Mouse (Mus musculus) right cerebral cortex, postnatal 14 days (tissue): Measurements from ENCODE around the gene Ovol2.
"Not testable (repeated sequence)": the region's sequence is repeated elsewhere in the genome, so short reads cannot be mapped to it uniquely, and the experiment has no call there.

Experiments
- DNase-seq: peaks from one replicate; pipeline ENCODE4 v3.0.0; 2022

Gene Ovol2

DNA sequence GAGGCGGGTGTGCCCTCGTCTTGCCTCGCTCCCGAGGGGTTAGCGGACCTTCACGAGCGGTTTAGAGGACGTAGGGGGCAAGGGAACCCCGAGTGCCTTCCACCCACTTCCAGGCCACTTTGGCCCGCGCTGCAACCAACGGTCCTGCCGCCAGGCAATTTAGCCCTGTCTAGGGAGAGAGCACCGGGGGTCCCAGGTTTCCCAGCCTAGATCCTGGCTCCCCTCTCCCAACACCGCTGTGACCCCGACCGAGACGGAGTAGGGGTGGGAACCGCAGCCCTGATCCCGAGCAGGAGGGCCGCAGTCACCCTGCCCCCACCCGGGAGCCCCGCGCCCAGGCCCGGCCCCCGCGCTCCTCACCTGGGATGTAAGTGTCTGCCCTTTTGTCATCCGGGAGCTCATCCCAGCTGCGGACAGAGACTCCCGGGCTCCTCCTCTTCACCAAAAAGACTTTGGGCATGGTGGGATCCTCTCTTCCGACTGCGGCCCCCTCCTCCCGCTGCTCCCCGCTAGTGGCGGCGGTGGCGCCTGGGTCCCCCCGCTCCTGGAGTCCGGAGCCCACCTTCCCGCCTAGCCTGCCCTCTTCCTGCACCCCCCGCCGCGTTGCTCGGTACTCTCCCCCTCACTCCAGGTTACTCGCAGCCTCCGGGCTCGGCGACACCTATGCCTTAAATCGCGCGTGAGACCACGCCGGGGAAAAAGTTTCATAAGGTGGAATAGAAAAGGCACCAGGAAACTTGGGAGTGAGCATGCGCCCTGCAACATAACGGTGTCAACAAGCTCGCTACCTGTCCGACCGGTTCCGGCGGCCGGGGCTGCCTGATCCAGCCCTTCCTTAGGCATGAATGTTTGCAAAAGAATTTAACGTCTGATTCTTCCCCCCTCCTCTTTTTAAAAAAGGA, at the start of gene Ovol2:
TSS of gene Ovol2 (minus strand) at position 746 of the 902 bp plus-strand sequence.
- DNase-seq, result peak; percentile 7

DNA sequence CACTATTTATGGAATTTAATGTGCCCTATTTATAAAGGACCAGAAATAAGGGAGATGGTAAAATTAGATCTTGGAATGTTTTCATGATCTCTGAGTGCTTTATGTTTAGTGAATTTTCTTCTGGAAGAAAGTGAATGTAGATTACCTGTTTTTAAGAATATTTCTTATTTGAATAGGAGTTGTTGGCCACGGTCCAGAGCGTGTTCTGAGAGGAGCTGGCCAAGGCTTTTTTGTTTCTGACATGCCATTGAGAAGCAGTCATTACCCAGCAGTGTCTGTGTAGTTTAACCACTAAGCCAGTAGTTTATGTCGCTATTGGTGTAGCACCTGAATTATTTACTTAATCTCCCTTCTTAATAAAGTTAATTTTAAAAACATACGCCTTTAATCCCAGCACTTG, 49.8 kb upstream of the Ovol2 start:
- no peak for DNase-seq

DNA sequence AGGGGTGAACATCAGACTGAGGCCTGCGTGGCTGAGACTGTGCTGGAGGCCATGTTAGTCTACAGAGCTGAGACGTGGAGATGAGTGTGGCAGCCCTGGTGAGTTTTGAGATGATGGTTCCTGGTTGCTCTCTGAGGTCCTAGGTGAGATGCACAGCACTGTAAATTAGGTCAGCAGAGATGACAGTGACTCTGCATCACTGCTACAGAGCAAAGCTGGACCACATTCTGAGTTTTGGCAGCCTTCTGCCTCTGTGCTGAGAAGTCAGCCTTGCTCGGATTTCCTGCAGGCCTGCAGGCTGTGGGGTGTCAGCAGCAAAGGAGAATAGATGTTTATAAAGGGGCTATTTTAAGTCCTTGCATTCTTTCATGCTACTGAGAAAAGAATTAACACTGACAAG, 49.3 kb upstream of the Ovol2 start:
- DNase-seq, result no peak

DNA sequence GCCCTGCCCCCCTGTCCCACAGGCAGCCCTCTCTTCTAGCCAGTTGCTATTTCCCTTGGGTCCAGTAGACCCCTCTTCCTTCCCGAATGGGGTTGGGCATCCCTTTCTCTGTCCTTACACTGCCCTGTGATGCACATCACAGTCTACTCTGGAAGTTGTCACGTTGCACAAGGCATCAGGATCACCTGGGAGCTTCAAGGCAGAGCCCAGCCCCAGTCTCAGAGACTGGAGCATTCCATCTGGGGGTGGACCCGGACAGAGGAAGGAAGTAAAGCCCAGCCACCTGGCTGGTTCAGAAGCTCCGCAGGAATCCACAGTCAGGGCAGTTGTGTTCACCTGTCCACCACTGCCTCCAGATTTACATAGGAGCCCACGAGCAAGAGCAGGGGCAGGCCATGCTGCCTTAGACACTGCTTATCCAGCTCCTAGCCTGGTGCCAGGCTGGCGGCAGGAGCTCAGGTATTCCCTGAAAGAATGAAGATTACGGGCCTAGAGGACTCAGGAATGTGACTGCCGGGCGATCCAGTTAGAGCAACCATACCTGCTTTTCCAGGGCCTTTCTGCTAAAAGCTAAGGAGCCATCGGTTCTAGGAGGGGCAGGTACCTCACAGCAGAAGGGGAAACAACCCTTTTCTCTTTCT, 43.2 kb upstream of the Ovol2 start:
- DNase-seq, result no peak

DNA sequence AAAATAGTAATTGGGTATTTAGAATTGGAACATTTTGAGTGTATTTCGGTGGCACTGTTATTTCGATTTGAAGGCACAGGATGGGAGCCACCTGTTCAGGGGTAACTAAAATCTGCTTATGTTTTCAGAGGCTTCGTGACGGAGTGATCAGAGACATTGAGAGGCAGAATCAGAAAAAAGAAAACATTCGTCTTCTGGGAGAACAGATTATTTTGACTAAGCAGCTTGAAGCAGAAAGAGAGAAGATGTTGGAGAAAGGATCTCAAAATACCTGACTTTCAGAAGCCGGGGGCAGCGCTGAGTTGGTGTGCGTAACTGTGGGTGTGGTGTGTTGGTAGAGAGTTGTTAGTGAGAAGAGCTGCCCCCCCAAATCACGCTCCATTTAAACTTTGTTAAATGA, 41.1 kb upstream of the Ovol2 start:
- DNase-seq, result no peak

DNA sequence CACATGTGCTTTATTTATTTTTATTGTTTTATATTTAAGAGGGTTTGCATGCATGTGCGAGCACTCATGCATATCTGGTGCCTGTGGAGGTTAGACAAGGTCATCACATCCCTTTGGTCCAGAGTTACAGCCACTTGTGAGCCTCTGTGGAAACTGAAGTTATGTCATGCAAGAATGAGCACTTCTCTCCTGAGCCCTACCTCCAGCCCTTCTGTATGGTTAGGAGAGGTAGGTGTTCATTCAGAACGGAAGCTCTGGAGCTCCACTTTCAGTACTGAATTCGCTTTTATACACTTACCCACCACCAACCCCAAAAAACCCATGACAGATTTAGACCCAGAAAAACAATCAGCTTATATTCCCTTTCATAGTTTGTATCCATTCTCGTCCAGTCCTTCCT, 39.6 kb upstream of the Ovol2 start:
- no peak for DNase-seq

DNA sequence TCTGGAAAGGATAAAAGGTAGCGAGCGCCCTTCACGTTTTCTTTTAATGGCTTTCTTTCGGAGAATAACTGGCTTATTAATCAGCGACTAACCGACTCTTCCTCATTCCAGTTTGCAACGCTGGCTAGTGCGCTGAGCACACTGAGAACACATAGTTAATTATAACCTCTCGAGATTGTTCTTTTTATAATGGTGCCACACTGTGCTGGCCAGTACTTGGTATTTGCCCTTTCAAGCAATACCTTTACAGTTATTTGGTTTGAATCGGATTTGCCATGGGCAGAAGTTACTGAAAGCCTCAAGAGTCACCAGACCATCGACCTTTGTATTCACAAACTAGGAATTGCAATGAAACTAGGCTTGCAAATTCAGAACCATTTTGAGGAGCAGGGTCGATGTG, 37.6 kb upstream of the Ovol2 start:
- no peak for DNase-seq

DNA sequence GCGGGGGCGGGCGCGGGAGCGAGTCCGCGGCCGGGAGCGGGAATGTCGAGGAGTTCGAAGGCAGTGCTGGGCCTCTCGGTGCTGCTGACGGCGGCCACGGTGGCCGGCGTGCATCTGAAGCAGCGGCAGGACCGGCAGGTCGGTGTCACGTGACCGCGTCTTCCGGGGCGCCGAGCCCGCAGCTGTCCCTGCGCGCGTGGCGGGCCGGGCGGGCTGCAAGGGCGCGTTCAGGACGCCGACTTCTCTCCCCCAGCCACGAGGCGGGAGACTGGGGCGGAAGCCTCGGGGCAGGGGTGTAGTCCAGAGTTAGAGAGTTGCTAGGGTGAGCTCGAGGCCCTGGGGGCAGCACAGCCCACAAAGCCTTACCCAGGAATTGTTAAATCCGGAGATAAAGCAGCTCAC, 37.1 kb upstream of the Ovol2 start:
- DNase-seq, result no peak

DNA sequence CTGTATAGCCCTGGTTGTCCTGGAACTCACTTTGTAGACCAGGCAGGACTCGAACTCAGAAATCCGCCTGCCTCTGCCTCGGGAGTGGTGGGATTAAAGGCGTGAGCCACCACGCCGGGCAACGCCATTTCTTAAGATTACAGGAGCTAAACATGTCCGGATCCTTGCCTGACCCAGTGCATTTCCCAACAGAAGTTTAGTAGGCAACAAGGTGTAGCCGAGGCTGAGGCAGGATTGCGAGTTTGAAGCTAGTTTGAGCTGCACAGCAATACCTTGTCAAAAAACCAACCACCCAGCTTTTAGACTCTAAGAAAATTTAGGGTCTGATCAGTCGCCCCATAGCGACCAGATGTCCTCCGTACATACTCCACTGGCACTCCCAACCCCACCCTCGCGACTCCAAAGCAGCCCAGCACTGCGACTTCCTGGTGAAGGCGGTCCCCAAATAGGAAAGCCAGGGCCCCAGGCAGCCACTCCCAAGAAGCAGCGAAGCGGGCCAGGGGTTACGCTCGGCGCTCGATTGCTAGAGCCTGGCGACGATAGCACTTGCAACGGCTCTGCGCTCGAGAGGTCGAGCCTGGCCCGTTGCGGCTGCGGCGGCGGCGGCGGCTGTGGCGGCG, 36.6 kb upstream of the Ovol2 start, which contains the start of the genes Kat14 and Pet117:
TSS of gene Kat14 (plus strand) at position 584 of the 620 bp plus-strand sequence.
TSS of gene Pet117 (plus strand) at position 597 of the 620 bp plus-strand sequence.
- DNase-seq, result peak; percentile 95

DNA sequence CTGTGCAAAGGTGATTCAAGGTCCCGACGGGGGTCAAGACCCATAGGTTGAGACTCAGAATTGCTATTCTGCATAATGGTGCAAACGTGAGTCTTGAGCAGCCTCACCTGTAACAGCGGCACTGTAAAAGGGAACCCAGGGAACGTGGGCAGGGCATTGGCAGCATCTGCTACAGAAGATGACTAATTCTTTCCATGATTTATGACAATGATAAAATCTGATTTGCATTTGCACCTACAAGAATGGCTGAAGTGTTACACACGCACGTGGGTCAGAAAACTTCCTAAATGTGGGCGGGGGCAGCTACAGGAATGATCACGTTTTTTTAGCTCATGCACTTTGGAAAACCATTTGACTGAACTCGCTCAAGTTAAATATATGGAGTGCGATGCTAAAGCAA, 20.9 kb upstream of the Ovol2 start:
- no peak for DNase-seq

DNA sequence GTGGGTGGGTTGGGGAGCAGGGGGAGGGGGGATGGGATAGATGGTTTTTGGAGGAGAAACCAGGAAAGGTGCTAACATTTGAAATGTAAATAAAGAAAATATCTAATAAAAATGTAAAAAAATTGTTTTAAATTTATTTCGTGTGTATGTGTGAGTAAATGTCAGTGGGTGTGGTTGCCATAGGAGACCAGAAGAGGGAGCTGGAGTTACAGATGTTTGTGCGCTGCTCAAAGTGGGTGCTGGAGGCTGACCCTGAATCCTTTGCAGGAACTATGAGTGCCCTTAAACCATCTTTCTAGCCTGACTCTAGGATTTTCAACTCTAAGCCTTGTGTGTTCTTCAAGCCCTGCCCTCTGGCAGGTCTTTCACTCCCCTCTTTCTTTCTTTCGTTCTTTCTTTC, 16.6 kb upstream of the Ovol2 start:
- DNase-seq, result no peak

DNA sequence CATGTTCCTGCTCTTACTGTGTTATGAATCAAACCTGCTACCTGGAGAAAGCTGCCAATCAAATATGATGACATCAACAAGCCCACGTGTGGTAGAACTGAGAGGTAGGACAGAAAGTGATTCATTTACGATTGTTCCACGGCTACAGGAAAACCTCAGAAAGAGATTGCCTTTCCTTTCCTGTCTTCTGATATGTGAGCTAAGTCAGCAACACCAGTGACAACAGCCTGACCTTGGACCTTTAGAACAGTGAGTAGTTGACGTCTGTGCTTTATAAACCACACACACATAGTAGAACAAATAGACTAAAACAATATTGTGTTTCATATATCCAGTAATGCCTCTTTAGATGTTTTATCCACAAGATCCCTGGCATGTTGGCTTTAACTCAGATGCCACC, 11.2 kb upstream of the Ovol2 start:
- no peak for DNase-seq

DNA sequence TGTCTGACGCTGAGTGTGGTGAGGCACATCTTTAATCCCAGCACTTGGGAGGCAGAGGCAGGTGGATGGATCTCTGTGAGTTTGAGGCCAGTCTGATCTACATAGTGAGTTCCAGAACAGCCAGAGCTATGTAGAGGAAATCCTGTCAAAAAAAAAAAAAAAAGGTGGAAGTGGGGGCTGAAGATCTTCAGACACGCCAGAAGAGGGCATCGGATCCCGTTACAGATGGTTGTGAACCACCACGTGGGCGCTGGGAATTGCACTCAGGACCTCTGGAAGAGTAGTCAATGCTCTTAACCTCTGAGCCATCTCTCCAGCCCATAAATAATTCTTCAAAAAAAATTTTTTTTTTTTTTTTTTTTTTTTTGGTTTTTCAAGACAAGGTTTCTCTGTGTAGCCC, 6.2 kb upstream of the Ovol2 start:
- DNase-seq, result not testable (repeated sequence)

DNA sequence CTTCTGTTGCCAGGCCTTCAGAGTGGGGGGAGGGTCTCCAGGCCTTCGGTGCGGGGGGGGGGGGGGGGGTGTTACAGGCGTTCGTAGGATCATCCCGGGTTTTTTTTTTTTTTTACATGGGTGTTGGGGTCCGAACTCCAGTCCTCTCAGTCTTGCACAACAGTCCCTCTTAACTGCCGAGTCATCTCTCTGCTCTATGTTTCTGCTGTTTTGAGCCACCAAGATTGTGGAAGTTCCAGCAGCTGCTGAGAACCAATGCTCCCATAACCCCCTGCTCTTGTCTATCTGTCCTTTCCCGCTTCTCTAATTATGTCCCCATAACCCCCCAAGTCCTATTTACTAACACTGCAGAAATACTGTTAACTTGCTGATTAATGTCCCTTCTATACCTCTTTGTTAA, 5.8 kb upstream of the Ovol2 start:
- DNase-seq, result no peak

DNA sequence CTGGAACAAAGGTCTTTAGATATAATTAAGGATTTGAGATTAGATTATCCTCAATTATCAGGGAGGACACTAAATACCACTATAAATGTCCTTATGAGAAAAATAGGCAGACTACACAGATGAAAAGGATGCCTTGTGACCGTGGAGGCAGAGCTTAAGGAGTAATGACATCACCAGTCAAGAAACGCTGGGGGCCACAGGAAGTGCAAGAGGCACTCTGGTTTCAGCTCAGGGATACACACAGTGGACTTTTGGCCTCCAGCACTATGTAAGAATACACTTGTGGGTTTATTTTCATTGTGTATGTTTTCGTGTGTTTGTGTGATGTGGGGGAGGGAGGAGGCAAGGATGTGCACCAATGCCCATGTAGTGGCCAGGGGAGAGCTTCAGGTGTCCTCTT, 5.3 kb upstream of the Ovol2 start:
- no peak for DNase-seq

DNA sequence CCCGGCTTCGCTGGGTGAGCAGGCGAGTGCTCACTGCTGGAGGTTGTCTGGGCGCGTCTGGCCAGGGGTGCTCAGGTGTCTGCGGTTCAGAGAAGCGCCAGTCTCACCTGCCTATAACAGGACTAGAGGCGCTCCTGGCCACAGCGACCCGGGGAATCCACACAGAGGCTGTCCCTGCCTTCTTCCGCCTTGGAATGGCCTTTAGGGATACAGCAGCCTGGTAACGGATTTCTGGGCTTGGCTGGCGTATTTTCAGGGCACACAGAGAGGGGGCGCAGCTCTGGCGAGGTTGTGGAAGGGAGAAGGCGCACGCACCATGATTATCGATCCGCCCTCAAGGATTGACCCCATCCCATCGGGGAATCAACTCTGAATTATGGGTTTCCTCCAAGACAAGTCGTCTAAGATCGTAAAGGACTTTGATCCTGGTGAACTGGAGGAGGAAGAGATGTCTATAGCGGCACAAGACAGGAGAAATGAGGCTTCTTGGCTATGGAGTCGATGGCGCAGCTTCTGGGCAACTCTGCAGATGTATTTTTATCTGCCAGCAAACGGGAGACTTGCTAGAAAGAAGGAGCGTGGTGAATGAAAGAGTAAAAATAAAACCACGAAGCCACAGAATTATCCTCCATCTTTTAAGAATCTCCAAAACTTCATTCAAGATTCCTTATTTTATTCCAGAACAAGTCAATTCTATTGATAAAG, 1.3 kb upstream of the Ovol2 start:
- DNase-seq, result peak; percentile 27

DNA sequence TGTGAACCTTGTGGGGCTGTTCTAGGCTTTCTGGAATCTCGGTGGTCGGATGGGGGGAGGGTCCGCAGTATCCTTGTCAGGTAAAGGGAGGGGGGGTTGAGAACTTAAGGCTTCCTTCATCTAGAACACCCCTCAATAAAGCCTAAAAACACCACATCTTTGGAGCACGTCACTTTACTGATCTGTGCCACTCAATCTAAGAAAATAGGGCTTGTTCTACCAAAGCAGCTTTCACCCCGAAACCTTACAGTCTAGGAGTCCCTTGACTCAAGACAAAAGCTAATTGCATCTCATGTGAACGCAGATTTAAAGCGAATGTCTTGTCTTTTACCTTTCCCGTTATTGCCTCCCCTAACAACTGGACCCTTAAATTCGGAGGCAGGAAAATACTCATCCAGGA, 540 bp upstream of the Ovol2 start:
- DNase-seq, result no peak

DNA sequence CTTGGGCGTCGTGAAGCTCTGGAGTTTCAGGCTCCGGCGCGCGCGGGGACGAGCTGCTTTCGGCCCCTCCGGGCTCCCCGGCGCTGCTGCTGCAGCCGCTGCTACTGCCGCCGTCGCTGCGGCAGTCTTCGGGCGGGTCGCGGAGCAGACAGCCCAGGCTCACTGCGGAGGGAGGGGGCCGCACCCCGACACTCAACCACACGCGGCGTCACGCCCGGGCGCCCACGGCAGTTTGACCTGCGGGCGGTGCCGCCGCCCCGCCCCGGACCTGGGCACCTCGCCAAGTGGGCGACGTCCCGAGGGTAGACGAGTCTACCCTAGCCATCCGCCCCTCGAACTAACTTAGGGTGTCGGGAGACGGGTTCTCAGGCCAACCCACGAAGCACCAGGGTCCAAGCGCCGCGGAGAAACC, 980 bp downstream of the Ovol2 start:
- peak; percentile 33 for DNase-seq

DNA sequence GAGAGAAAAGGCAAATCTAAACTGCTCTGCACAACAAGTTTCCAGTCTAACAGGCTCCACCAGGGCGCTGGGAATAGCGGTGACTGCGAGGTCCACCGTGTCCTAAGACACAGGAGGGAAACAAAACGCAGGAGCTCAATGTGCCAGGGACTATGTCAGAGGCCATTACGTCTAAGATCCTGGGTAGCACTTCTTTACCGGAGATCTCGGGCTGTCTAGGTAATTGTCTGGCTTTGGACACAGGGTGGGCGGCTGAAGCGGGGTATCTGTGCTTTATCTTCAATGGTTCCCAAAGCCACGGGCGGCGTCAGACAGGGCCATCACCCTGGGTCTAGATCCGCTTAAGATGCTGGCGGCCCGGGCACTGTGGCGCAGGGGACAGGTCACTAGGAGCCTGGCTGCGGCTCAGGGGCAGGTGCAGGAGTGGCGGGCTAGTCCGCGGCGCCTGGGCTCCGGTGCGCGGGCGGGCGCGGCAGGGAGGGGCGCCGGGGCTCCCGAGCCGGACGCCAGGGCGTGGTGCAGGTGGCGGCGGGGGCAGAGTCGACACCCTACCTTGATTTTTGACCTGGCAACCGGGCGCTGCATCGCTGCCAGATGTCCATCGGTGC, 1.5 kb downstream of the Ovol2 start:
- DNase-seq, result peak; percentile 9

DNA sequence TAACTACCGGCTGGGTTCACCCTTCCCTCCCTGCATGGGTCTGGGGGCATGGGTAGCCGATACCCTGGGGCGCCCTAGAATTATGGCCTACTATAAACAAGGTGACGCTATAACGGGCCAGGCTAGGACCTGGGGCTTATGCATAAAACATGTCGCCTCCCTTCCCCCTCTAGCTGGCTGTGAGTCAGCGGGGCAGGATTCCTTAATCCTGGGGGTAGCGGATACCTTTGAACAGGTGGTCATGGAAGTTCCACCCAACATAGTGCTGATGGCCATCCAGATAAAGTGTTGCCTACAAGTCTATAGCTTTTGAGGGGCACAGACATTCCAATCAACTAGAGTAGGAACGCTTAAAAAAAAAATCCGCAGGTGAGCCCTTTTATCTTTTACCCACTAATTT, 2.0 kb downstream of the Ovol2 start:
- DNase-seq, result no peak

DNA sequence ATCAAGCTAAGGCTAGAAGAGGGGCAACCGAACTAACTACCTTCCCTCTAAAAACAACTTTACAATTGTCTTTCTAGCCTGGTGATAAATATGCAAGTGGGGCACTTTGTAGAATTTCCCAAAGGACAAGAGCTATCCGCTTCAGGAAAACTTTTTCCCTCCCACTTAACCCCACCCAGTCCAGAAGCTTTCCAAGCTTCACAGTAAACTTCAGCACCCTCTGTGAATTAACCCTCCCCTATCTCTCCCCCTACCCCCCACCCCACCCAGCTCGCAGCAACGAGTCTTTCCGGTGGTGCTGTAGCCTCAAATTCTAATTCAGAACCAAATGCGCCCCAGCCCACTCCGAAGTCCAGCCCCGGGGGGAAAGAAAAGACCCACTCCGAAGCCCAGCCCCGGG, 2.5 kb downstream of the Ovol2 start:
- DNase-seq, result no peak

DNA sequence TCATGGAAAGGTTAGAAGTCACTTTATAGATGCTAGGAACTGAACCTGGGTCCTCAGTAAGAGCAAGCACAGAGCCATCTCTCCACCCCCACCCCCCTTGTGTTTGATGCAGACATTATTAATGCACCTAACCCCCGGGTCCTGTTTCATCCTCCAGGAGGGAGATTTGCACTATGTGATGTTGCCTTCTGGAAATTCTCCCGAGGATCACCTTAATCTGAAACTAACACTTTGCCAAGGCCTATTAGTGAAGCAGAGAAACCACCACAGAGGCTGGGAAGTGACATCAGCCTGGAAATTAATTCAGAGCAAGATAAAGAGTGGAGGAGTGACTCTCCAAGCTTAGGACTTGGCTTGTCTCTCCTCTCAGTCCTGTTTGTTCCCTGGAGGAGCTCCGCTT, 7.7 kb downstream of the Ovol2 start:
- DNase-seq, result no peak

DNA sequence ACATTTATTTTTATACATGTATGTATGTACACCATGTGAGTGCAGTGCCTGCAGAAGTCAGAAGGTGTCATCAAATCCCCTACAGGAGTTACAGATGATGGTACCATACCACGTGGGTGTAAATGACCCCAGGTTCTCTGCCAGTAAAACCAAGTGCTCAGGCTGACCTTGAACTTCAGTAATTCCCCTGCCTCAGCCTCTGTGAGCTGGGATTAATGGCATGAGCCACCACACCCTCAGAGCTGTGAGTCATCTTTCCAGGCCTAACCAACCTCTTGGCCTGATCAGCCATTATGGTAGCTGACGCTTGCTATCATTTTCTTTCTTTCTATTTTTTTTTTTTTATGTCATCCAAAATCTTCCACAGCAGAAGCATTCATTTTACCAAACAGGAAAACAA, 20.6 kb downstream of the Ovol2 start:
- DNase-seq, result no peak
